Mouse (Mus musculus) lung, embryonic 14.5 days (tissue): ENCODE measurements around the gene Atrip. TPM values are rescaled to one million over a fixed set of nuclear protein-coding genes. Genes with fewer than 3 reads are reported as not detected.
A peak's percentile ranks its signal among the peaks of the same experiment; 100 is the strongest.

Experiments used
- ATAC-seq: fragments of 200-750 bp; cut with Nextera tagmentation; 2 replicates; pipeline ENCODE4 v1.8.0; 2017; ENCODE audit warnings: mild to moderate bottlenecking, moderate TSS enrichment, moderate library complexity; ENCODE audit not compliant: insufficient read depth
- DNase-seq: peaks from one replicate; pipeline ENCODE4 v3.0.0-alpha.2; 2015
- H3K27ac ChIP-seq: fragments of 300-500 bp; sonication (generic); 2 replicates; pipeline ENCODE4 v1.5.1; 2014; ENCODE audit warnings: low read depth, mild to moderate bottlenecking, moderate library complexity
- H3K27me3 ChIP-seq: fragments of 300-500 bp; sonication (generic); 2 replicates; pipeline ENCODE4 v1.6.1; 2014; ENCODE audit warnings: low read length, control low read depth; ENCODE audit not compliant: insufficient read depth
- H3K36me3 ChIP-seq: fragments of 300-500 bp; sonication (generic); 2 replicates; pipeline ENCODE4 v1.6.1; 2014; ENCODE audit warnings: control low read depth; ENCODE audit not compliant: insufficient read depth
- H3K4me1 ChIP-seq: fragments of 300-500 bp; sonication (generic); 2 replicates; pipeline ENCODE4 v1.6.1; 2014; ENCODE audit warnings: antibody characterized with exemption, control low read depth; ENCODE audit not compliant: insufficient read depth
- H3K4me2 ChIP-seq: fragments of 300-500 bp; sonication (generic); 2 replicates; pipeline ENCODE4 v1.6.1; 2014; ENCODE audit warnings: mild to moderate bottlenecking
- H3K4me3 ChIP-seq: fragments of 300-500 bp; sonication (generic); 2 replicates; pipeline ENCODE4 v1.5.1; 2014; ENCODE audit warnings: low read depth, low read length
- H3K9ac ChIP-seq: fragments of 300-500 bp; sonication (generic); 2 replicates; pipeline ENCODE4 v1.6.1; 2014
- H3K9me3 ChIP-seq: fragments of 300-500 bp; sonication (generic); 2 replicates; pipeline ENCODE4 v1.6.1; 2016; ENCODE audit warnings: low read depth, low read length, control low read depth
- CTCF ChIP-seq: IDR thresholded peaks from 2 replicates; pipeline ENCODE4 v1.5.1; 2016; ENCODE audit warnings: antibody characterized with exemption, low read depth
- WGBS: fragments of 180-500 bp; shearing (Covaris S2); extraction: QIAGEN DNeasy Blood & Tissue Kit; methylation state at CpG from one replicate; pipeline ENCODE4 v1.1.7; 2014; 5-methylcytosine and 5-hydroxymethylcytosine counted together
- polyA plus RNA-seq: library from polyadenylated mRNA; unstranded; fragments of >200 nt; fragmentation: Nextera tagmentation; extraction: Ambion mirVana; gene quantifications from 2 replicates; pipeline ENCODE4 v1.2.1, GENCODE M21; 2014

Gene Atrip
- polyA plus RNA-seq, 1 experiment from 2014 or later = 27.6 TPM

GRCm38 (mm10) chr9:109093786-109094552 lies 20.0 kb upstream of the Atrip start:
- WGBS = 7% methylated on average over 11 of the region's 11 CpGs
- ATAC-seq = no peak; the same call in 1 of the 2 replicates

DNA sequence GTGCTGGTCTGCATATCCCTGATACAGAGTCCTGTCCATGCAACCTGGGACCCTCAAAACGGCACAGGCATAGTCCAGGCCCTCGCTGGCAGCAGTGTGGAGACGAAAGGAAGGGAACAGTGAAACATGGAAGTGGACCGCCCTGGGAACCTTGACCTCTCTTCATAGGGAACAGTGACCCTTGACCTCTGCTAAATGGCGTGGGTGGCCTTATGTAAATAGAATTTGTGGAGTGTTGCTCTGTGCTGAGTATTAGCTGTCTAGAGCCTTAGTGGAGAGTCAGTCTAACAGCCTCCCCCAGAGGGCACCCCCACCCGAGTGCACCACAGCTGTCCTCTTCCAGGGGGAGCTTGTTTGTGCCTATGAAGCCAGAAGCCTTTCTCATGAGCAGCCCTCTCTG lies 18.9 kb upstream of the Atrip start:
- H3K27me3 ChIP-seq = no peaks in the 10 kb centered on the region
- H3K4me3 ChIP-seq = no peak overlapping the region
- peaks cover 17% of the 10 kb centered on the region for H3K4me1 ChIP-seq
- H3K27ac ChIP-seq = no peak overlapping the region
- WGBS = 42% methylated on average over 6 of the region's 6 CpGs
- H3K9me3 ChIP-seq = no peaks in the 10 kb centered on the region
- ATAC-seq (no peak), DNase-seq (no peak)
- no peak overlapping the region for H3K9ac ChIP-seq
- peaks cover 13% of the 10 kb centered on the region; the same call in 1 of the 2 replicates for H3K36me3 ChIP-seq
- TF ChIP-seq CTCF = no peak
- no peak overlapping the region for H3K4me2 ChIP-seq

More at GRCm38 (mm10) chr9:109093786-109094552, 20.0 kb upstream of the Atrip start:
- H3K9ac ChIP-seq = peak overlapping the region; percentile 98; the same call in 1 of the 2 replicates
- H3K4me1 ChIP-seq = peaks cover 28% of the 10 kb centered on the region
- H3K9me3 ChIP-seq = no peaks in the 10 kb centered on the region
- peak; percentile 55 for DNase-seq
- no peak for TF ChIP-seq CTCF
- H3K27ac ChIP-seq = peak overlapping the region; percentile 99
- no peaks in the 10 kb centered on the region for H3K27me3 ChIP-seq
- peak overlapping the region; percentile 72 for H3K4me3 ChIP-seq
- H3K36me3 ChIP-seq = peaks cover 13% of the 10 kb centered on the region; the same call in 1 of the 2 replicates
- H3K4me2 ChIP-seq = peak overlapping the region; percentile 87

GRCm38 (mm10) chr9:109091802-109092201 lies 17.9 kb upstream of the Atrip start:
- 81% methylated on average over 8 of the region's 8 CpGs for WGBS
- no peaks in the 10 kb centered on the region for H3K9me3 ChIP-seq
- H3K36me3 ChIP-seq = peaks cover 13% of the 10 kb centered on the region; the same call in 1 of the 2 replicates
- no peak overlapping the region for H3K4me2 ChIP-seq
- peaks cover 14% of the 10 kb centered on the region for H3K4me1 ChIP-seq
- no peak for DNase-seq
- H3K27ac ChIP-seq = no peak overlapping the region
- TF ChIP-seq CTCF = no peak
- ATAC-seq = no peak
- no peaks in the 10 kb centered on the region for H3K27me3 ChIP-seq
- no peak overlapping the region for H3K4me3 ChIP-seq
- H3K9ac ChIP-seq = no peak overlapping the region

DNA sequence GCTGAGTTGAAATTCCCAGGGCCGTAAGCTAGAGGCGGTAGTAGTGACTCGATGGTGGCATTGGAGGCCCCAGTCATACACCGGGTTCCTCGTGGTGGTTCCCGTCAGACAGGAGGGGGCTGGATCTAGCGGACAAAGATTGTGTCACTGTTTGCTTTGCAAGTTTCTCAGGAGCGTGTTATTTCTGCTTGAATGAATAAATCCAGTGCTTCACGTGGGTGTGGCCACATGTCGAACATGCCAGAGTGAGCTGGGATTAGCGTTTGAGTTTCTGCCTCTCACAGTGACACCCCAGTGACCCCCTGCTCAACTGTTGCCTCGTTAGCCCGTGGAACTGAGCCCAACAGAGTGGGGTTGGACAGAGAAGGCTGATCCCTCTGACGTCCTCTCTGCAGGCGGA lies 16.5 kb upstream of the Atrip start:
- 55% methylated on average over 15 of the region's 15 CpGs for WGBS
- Histone ChIP-seq H3K9me3 (no peaks in the 10 kb centered on the region), H3K9ac (no peak overlapping the region), H3K4me3 (no peak overlapping the region), H3K27ac (0 out of 2 replicates have a peak overlapping the region, but pooled peaks have one; percentile 12), H3K4me1 (peaks cover 14% of the 10 kb centered on the region), H3K36me3 (peaks cover 13% of the 10 kb centered on the region; the same call in 1 of the 2 replicates), H3K27me3 (no peaks in the 10 kb centered on the region), H3K4me2 (no peak overlapping the region)
- ATAC-seq (no peak), DNase-seq (peak; percentile 21)
- no peak for TF ChIP-seq CTCF

- no peaks in the 10 kb centered on the region for H3K27me3 ChIP-seq
- peak; percentile 73 for TF ChIP-seq CTCF
- H3K4me1 ChIP-seq = peaks cover 3% of the 10 kb centered on the region; the same call in 1 of the 2 replicates
- 10% methylated on average over 5 of the region's 5 CpGs for WGBS
- no peaks in the 10 kb centered on the region for H3K9me3 ChIP-seq
- no peak overlapping the region for H3K4me3 ChIP-seq
- H3K9ac ChIP-seq = peak overlapping the region; percentile 0; the same call in 1 of the 2 replicates
- H3K4me2 ChIP-seq = no peak overlapping the region
- H3K27ac ChIP-seq = no peak overlapping the region
- H3K36me3 ChIP-seq = peaks cover 13% of the 10 kb centered on the region; the same call in 1 of the 2 replicates
- DNase-seq (peak; percentile 85), ATAC-seq (no peak)
These were observed 14.1 kb upstream of the Atrip start for GRCm38 (mm10) chr9:109087987-109088386.

DNA sequence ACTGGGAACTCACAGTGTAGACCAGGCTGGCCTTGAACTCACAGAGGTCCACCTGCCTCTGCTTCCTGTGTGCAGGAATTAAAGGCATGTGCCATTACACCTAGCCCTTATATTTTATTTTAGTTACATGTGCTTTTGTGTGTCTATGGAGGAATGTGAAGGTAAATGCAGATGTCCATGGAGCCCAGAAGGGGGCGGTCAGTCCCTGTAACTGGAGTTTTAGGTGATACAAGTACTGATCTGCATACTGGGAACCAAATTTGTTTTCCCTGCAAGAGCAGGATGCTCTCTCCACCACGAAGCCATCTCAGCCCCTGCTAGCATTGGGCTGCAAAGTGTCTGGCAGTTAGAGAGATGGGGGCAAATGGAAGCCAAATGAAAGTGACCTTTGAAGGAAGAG lies 11.0 kb upstream of the Atrip start:
- Histone ChIP-seq H3K27me3 (no peaks in the 10 kb centered on the region), H3K4me1 (peaks cover 11% of the 10 kb centered on the region), H3K4me3 (no peak overlapping the region), H3K9ac (no peak overlapping the region), H3K4me2 (no peak overlapping the region), H3K36me3 (peaks cover 15% of the 10 kb centered on the region), H3K9me3 (no peaks in the 10 kb centered on the region), H3K27ac (no peak overlapping the region)
- DNase-seq (peak; percentile 74), ATAC-seq (no peak)
- WGBS = 13% methylated on average over 2 of the region's 2 CpGs
- TF ChIP-seq CTCF = peak; percentile 71

DNA sequence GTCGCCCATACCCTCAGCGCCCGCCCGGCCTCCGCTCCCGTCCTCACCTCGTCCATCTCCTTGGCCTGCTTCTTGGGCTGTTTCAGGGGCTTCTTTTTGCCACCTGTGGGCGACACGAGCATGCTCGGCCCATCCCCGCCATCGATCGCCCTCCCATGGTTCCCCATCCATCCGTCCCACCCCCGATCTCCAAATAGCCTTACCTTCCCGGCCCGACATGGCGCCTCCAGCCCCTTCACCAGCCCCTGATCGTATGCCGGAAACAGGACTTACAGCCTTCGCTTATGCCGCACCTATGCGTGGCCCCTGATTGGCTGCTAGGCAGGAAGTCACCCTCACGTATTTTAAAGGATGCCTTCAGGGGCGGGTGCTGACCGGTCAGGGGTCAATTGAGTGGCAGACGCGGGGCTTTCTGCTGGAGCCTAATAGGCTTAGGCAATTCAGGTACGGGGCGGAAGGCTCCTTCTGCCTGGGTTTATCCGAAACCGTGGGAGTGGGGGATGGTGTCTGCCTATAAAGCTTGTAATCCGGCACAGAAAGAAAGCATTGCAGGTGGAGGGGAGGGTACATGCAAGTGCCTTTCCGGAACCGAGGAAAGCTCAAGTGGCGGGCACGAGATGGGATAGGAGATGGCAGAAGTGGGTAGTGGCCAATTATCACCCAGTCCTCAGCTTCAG lies 8.3 kb upstream of the Atrip start, which contains the start of the genes Ccdc51 and Tma7:
Gene Ccdc51 (plus strand): TSS at position 370 of the 677 bp plus-strand sequence.
Gene Tma7 (minus strand): TSS at position 464 of the 677 bp plus-strand sequence.
- H3K9me3 ChIP-seq = no peaks in the 10 kb centered on the region
- ATAC-seq = peak; percentile 98
- H3K36me3 ChIP-seq = peaks cover 24% of the 10 kb centered on the region
- H3K9ac ChIP-seq = peak within 1 kb of the TSS; percentile 68
- peak; percentile 89 for DNase-seq
- peak within 1 kb of the TSS; percentile 86 for H3K4me2 ChIP-seq
- WGBS = under 1% methylated on average over 37 of the region's 37 CpGs
- no peak for TF ChIP-seq CTCF
- H3K27ac ChIP-seq = peak within 1 kb of the TSS; percentile 68
- peak within 1 kb of the TSS; percentile 50 for H3K4me3 ChIP-seq
- H3K27me3 ChIP-seq = no peaks in the 10 kb centered on the region
- peaks cover 11% of the 10 kb centered on the region for H3K4me1 ChIP-seq
